Mouse (Mus musculus): Measurements from ENCODE around the gene Rptor. TPM values are rescaled to one million over a fixed set of nuclear protein-coding genes. Genes with fewer than 3 reads are reported as not detected.

The Rptor gene
- total and polyA plus RNA-seq, 2 experiments from 2014 or later, result 8.5 to 64.8 TPM

DNA sequence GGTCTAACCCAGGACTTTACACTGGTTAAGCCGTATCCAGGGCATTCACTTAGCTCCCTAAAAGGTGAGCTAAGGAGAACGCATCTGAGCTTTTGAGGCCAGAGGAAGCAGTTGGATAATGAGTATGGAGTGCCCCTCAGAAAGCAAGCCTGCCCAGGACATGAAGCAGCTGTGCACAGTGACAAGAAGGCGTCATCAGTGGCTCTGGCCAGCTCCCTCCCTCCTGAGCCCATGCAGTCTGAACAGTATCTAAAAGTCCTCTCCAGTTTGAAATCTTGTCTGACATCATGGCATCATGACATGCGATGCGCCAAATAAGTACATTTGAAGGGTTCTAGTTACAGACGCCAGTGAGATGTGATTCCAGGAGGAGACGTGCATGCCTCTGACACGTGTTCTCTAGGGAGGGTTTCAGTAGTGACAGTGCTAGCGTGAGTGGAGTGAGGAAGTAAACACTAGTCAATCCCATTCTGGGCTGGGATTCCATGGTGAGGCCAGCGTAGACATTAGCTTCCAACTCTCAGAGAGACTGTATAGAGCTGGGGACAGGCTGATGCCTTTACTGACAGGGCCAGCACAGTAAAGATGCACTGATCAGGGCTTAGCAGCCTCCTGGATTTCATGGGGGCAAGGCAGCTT is 202.5 kb downstream of the Rptor start:
- ATAC-seq (ENCODE audit: low FRiP score), result no peak
- Histone ChIP-seq H3K9ac (replicated peaks; ENCODE audit: low read length, poor library complexity, severe bottlenecking) (no peak overlapping the region), H3K27ac (ENCODE audit: low read depth, low read length) (no peak overlapping the region), H3K27me3 (ENCODE audit: insufficient read depth, low read length) (no peaks in the 10 kb centered on the region), H3K9me3 (ENCODE audit: low read length) (no peaks in the 10 kb centered on the region), H3K4me3 (ENCODE audit: low read depth, low read length) (no peak overlapping the region), H3K4me2 (ENCODE audit: low read depth, low read length, poor library complexity, severe bottlenecking) (no peak overlapping the region), H3K36me3 (ENCODE audit: insufficient read depth, low read length) (no peaks in the 10 kb centered on the region; the same call in 1 of the 2 replicates), H3K4me1 (ENCODE audit: insufficient read depth, low read length) (peaks cover 4% of the 10 kb centered on the region; the same call in 1 of the 2 replicates)
- TF ChIP-seq CTCF (IDR thresholded peaks at IDR 0.05), result no peak
- DNase-seq (ENCODE audit: low spot score), result no peak
- WGBS, result 89% methylated on average over 10 of the region's 10 CpGs

DNA sequence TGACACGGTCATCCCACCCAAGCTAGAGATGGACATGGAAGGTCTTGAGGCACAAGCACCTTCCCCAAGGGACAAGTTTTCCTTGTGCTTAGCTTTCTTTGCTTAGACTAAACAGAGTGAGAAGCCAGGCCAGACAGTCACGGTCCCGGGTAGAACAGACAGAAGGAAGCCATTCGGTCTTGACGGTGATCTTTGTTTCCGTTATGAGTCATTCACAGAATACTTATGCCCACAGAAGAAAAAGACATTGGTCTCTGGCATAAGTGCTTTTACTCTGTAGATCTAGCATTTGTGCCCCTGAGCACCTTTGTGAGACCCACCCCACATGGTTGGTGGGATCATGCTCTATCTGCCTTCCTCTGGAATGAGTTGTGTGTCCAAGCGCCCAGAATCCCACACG is 203.8 kb downstream of the Rptor start:
- no peak overlapping the region for H3K4me3 ChIP-seq (ENCODE audit: low read depth, low read length)
- peaks cover 4% of the 10 kb centered on the region; the same call in 1 of the 2 replicates for H3K4me1 ChIP-seq (ENCODE audit: insufficient read depth, low read length)
- no peak for TF ChIP-seq CTCF (IDR thresholded peaks at IDR 0.05)
- no peak for ATAC-seq (ENCODE audit: low FRiP score)
- no peak overlapping the region for H3K27ac ChIP-seq (ENCODE audit: low read depth, low read length)
- no peaks in the 10 kb centered on the region for H3K9me3 ChIP-seq (ENCODE audit: low read length)
- H3K36me3 ChIP-seq (ENCODE audit: insufficient read depth, low read length), result no peaks in the 10 kb centered on the region; the same call in 1 of the 2 replicates
- no peak overlapping the region for H3K4me2 ChIP-seq (ENCODE audit: low read depth, low read length, poor library complexity, severe bottlenecking)
- 93% methylated on average over 8 of the region's 8 CpGs for WGBS
- H3K9ac ChIP-seq (replicated peaks; ENCODE audit: low read length, poor library complexity, severe bottlenecking), result no peak overlapping the region
- no peaks in the 10 kb centered on the region for H3K27me3 ChIP-seq (ENCODE audit: insufficient read depth, low read length)
- DNase-seq (ENCODE audit: low spot score), result no peak

DNA sequence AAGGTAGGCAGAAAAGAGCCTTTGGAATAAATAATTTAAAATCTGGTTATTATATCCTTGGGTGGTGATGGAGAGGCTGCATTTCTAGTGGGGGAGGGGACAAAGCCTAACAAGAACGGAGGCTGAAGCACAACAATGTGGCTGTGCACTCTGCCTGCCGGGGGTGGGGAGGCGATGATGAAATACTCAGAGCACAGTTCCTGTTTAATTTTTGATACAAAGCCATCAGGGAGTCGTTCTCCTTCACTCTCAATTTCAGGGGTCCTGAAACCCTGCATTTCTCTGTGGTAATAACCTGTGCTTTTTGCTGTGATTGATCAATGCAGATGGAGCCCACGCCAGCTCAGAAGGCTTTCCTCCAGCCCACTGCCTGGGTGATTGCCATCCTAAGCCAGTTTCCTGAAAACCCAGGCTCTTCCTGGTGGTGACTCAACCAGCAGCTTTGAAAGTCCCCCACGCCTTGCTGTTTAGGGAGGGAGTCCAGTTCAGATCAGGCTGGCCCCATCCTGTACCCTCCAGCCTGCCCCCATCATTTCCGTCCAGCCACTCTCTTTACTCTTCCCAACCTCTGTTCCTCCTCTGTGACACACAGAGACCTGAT is 204.8 kb downstream of the Rptor start:
- Histone ChIP-seq H3K4me1 (ENCODE audit: insufficient read depth, low read length) (peaks cover 4% of the 10 kb centered on the region; the same call in 1 of the 2 replicates), H3K9me3 (ENCODE audit: low read length) (no peaks in the 10 kb centered on the region), H3K27ac (ENCODE audit: low read depth, low read length) (peak overlapping the region; percentile 12; the same call in 1 of the 2 replicates), H3K27me3 (ENCODE audit: insufficient read depth, low read length) (no peaks in the 10 kb centered on the region), H3K4me3 (ENCODE audit: low read depth, low read length) (no peak overlapping the region), H3K9ac (replicated peaks; ENCODE audit: low read length, poor library complexity, severe bottlenecking) (no peak overlapping the region), H3K36me3 (ENCODE audit: insufficient read depth, low read length) (peaks cover 1% of the 10 kb centered on the region; the same call in 1 of the 2 replicates), H3K4me2 (ENCODE audit: low read depth, low read length, poor library complexity, severe bottlenecking) (no peak overlapping the region)
- ATAC-seq (ENCODE audit: low FRiP score) (no peak), DNase-seq (ENCODE audit: low spot score) (no peak)
- WGBS, result 61% methylated on average over 7 of the region's 7 CpGs
- no peak for TF ChIP-seq CTCF (IDR thresholded peaks at IDR 0.05)

DNA sequence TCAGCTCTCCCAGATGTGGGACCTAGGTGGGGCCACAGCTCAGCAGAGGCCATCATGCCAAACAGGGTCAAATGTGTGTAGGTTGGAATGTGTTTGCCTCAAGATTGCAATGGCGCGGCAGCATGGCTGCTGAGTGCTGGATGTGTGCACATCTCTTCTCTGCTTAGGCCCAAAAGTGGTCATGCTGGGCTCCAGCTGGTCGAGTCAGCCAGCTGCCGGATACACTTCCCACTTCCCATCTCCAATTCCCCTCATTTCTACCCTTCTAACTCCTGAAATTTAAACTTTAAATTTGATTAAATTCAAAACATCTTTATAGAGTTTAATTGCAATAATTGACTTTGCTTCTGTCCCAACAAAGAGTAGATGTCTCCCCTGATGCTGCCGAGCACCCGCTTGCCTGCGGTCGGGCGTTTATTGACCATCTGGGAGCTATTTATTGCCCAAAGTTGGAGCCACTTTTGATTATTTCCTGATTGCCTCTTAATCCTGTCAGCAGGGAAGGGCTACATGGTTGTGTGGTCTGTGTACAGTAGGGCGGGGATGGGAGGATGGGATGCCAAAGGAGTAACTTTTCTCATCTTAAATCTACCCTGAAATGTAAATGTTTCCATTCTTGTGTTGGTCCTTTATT is 206.1 kb downstream of the Rptor start:
- Histone ChIP-seq H3K4me1 (ENCODE audit: insufficient read depth, low read length) (peaks cover 4% of the 10 kb centered on the region; the same call in 1 of the 2 replicates), H3K36me3 (ENCODE audit: insufficient read depth, low read length) (0 out of 2 replicates have a peak, but pooled peaks cover 3% of the 10 kb centered on the region), H3K4me2 (ENCODE audit: low read depth, low read length, poor library complexity, severe bottlenecking) (no peak overlapping the region), H3K9ac (replicated peaks; ENCODE audit: low read length, poor library complexity, severe bottlenecking) (no peak overlapping the region), H3K4me3 (ENCODE audit: low read depth, low read length) (no peak overlapping the region), H3K9me3 (ENCODE audit: low read length) (no peaks in the 10 kb centered on the region), H3K27me3 (ENCODE audit: insufficient read depth, low read length) (no peaks in the 10 kb centered on the region), H3K27ac (ENCODE audit: low read depth, low read length) (no peak overlapping the region)
- DNase-seq (ENCODE audit: low spot score) (no peak), ATAC-seq (ENCODE audit: low FRiP score) (no peak)
- TF ChIP-seq CTCF (IDR thresholded peaks at IDR 0.05), result no peak
- 91% methylated on average over 10 of the region's 10 CpGs for WGBS

DNA sequence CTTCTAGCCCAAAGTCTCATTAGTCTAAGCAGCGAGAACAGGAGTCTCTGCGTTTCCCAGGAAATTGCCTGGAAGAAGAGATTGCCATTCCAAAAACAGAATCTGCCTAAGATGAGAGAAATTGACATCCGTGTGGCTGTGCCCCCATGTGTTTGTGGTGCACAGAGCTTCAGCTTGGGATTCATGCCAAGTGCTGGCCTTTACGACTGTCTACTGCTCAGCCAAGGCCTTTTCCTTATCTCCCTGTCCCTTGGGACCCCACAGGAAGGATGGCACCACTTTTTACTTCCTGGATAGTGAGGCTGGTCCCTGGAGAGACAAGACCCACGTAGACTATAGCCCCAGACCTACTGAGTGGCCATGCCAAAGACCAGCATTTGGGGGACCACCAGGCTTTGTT is 206.6 kb downstream of the Rptor start:
- ATAC-seq (ENCODE audit: low FRiP score) (no peak), DNase-seq (ENCODE audit: low spot score) (no peak)
- H3K36me3 ChIP-seq (ENCODE audit: insufficient read depth, low read length), result 0 out of 2 replicates have a peak, but pooled peaks cover 3% of the 10 kb centered on the region
- H3K9me3 ChIP-seq (ENCODE audit: low read length), result no peaks in the 10 kb centered on the region
- H3K27me3 ChIP-seq (ENCODE audit: insufficient read depth, low read length), result no peaks in the 10 kb centered on the region
- no peak for TF ChIP-seq CTCF (IDR thresholded peaks at IDR 0.05)
- H3K4me2 ChIP-seq (ENCODE audit: low read depth, low read length, poor library complexity, severe bottlenecking), result no peak overlapping the region
- WGBS, result 83% methylated on average over 5 of the region's 5 CpGs
- no peak overlapping the region for H3K4me3 ChIP-seq (ENCODE audit: low read depth, low read length)
- H3K4me1 ChIP-seq (ENCODE audit: insufficient read depth, low read length), result peaks cover 4% of the 10 kb centered on the region; the same call in 1 of the 2 replicates
- no peak overlapping the region for H3K9ac ChIP-seq (replicated peaks; ENCODE audit: low read length, poor library complexity, severe bottlenecking)
- no peak overlapping the region for H3K27ac ChIP-seq (ENCODE audit: low read depth, low read length)

DNA sequence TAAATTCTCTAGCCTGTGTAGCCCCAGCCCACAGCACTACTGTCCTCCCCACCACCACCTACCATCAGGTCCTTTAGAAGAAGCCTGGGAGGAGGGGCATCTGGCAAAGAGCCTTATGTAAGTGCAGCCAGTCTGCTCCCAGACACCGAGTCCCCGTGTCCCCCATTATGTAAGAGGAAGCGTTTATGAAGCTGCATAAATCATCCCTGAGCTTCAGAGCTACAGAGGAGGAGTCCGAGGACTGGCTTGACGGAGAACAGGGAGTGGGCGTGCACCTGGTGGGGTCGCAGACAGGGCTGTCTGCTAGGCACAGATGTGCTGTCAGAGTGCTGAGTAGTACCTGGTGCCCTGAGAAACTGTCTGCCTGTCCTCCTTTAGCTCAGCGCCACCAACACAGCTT is 208.3 kb downstream of the Rptor start:
- WGBS, result 86% methylated on average over 8 of the region's 8 CpGs
- ATAC-seq (ENCODE audit: low FRiP score), result no peak
- TF ChIP-seq CTCF (IDR thresholded peaks at IDR 0.05), result no peak

More for the DNA sequence above, 208.3 kb downstream of the Rptor start:
- DNase-seq (ENCODE audit: low spot score), result no peak
- no peaks in the 10 kb centered on the region for H3K27me3 ChIP-seq (ENCODE audit: insufficient read depth, low read length)
- H3K9ac ChIP-seq (replicated peaks; ENCODE audit: low read length, poor library complexity, severe bottlenecking), result no peak overlapping the region
- H3K4me3 ChIP-seq (ENCODE audit: low read depth, low read length), result no peak overlapping the region
- no peaks in the 10 kb centered on the region for H3K9me3 ChIP-seq (ENCODE audit: low read length)
- H3K4me1 ChIP-seq (ENCODE audit: insufficient read depth, low read length), result peaks cover 4% of the 10 kb centered on the region; the same call in 1 of the 2 replicates
- H3K36me3 ChIP-seq (ENCODE audit: insufficient read depth, low read length), result 0 out of 2 replicates have a peak, but pooled peaks cover 3% of the 10 kb centered on the region
- no peak overlapping the region for H3K4me2 ChIP-seq (ENCODE audit: low read depth, low read length, poor library complexity, severe bottlenecking)
- H3K27ac ChIP-seq (ENCODE audit: low read depth, low read length), result no peak overlapping the region

Measured in midbrain, postnatal 0 days (tissue).